Mouse (Mus musculus): Measurements from ENCODE around the gene Olfr1104.

Olfr1104 gene

GRCm38 (mm10) chr2:87026980-87027379 is at the start of gene Olfr1104:
Olfr1104 (minus strand) TSS chr2:87027080.
- no peak for DNase-seq (ENCODE audit: low spot score in 2 of 2)

- no peak for DNase-seq (ENCODE audit: low spot score in 2 of 2)
Observed at GRCm38 (mm10) chr2:87075717-87076116, 48.8 kb upstream of the Olfr1104 start, which contains the start of gene Olfr1107. Olfr1107 (minus strand) TSS chr2:87075817.

GRCm38 (mm10) chr2:87052173-87052572 is 25.3 kb upstream of the Olfr1104 start, which contains the start of gene Olfr1106:
Olfr1106 (minus strand) TSS chr2:87052273.
- DNase-seq (ENCODE audit: low spot score in 2 of 2) = no peak

GRCm38 (mm10) chr2:87036431-87036830 is 9.6 kb upstream of the Olfr1104 start, which contains the start of gene Olfr1105:
Olfr1105 (minus strand) TSS chr2:87036531.
- no peak for DNase-seq (ENCODE audit: low spot score in 2 of 2)

- no peak for DNase-seq (ENCODE audit: low spot score in 2 of 2)
Observed at GRCm38 (mm10) chr2:86998098-86998497, 28.8 kb downstream of the Olfr1104 start, which contains the start of gene Olfr1102. Olfr1102 (plus strand) TSS chr2:86998398.

- DNase-seq (ENCODE audit: low spot score in 2 of 2) = no peak
Observed at GRCm38 (mm10) chr2:86991121-86991520, 35.8 kb downstream of the Olfr1104 start, which contains the start of gene Olfr1101. Olfr1101 (minus strand) TSS chr2:86991221.

GRCm38 (mm10) chr2:86979854-86980253 is 47.0 kb downstream of the Olfr1104 start, which contains the start of gene Olfr1100:
Olfr1100 (minus strand) TSS chr2:86979954.
- DNase-seq (ENCODE audit: low spot score in 2 of 2) = no peak
